Mouse (Mus musculus) lung, adult 2 months (tissue): Measurements from ENCODE around the gene Gm5129. TPM values are rescaled to one million over a fixed set of nuclear protein-coding genes. Genes with fewer than 3 reads are reported as not detected.
"Not testable (repeated sequence)": the region's sequence is repeated elsewhere in the genome, so short reads cannot be mapped to it uniquely, and the experiment has no call there.

Source experiments
- DNase-seq: peaks from one replicate; pipeline ENCODE4 v3.0.0; 2022
- H3K4me1 ChIP-seq: fragments of 200-500 bp; 2 replicates; pipeline ENCODE4 v1.6.1; 2011; ENCODE audit warnings: low read length; ENCODE audit not compliant: control insufficient read depth, insufficient read depth
- H3K4me3 ChIP-seq: fragments of 200-500 bp; replicated peaks from 2 replicates; pipeline ENCODE3; 2011; ENCODE audit warnings: low read depth, mild to moderate bottlenecking, control low read depth, low read length; ENCODE audit errors: extremely low read depth
- CTCF ChIP-seq: fragments of 200-500 bp; IDR thresholded peaks from 2 replicates; pipeline ENCODE4 v1.5.1; 2011; ENCODE audit warnings: mild to moderate bottlenecking, low read length, control low read depth; ENCODE audit not compliant: insufficient read depth
- POLR2A ChIP-seq: fragments of 200-500 bp; IDR thresholded peaks from 2 replicates; pipeline ENCODE4 v1.6.1; 2011; ENCODE audit warnings: low read depth, mild to moderate bottlenecking, control low read depth, low read length, borderline replicate concordance; ENCODE audit errors: extremely low read depth
- WGBS: fragments of 180-500 bp; shearing (Covaris S2); methylation state at CpG from one replicate; pipeline ENCODE4 v1.1.7; 2018; 5-methylcytosine and 5-hydroxymethylcytosine counted together
- polyA plus RNA-seq: library from polyadenylated mRNA; depleted of rRNA; stranded (reverse); fragments of >200 nt; gene quantifications from 2 replicates; pipeline ENCODE4 v1.2.3, GENCODE M21; 2012

Gm5129 gene
- polyA plus RNA-seq, 1 experiment: not detected

DNA sequence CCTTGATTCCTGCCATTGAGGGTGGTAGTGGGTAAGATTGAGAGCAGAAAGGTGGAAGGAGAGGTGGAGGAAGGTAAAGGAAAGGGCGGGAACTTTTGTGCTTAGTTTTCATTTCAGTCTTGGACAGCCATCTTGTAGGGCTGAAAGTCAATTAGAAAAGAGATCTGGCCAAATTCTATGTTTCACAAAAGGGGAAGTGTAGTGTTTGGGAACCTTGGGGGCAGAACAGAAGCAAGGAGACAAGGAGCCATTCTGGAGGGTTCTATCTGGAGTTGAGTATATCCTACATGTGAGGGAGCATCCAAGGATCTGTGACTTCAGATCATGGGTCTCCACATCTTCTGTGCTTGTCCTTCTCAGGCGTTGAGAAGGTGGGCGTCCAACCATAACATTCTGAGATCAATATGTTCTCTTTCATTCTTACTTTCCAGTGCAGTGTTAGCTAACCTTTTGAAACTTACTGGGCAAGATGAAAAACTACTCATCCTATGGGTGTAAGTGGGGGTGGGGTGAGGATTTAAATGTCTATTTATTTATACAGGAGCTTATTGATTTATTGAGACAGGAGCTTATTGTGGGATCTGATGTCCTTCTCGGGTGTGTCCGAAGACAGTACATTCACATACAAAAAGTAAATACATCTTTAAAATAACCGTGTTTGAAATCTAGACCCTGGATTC lies 765 bp downstream of the Gm5129 start:
- Histone ChIP-seq H3K4me1 (peaks cover 8% of the 10 kb centered on the region), H3K4me3 (peak overlapping the region; percentile 95)
- TF ChIP-seq CTCF: no peak
- TF ChIP-seq POLR2A: no peak
- WGBS: 43% methylated on average over 6 of the region's 6 CpGs
- no peak for DNase-seq

DNA sequence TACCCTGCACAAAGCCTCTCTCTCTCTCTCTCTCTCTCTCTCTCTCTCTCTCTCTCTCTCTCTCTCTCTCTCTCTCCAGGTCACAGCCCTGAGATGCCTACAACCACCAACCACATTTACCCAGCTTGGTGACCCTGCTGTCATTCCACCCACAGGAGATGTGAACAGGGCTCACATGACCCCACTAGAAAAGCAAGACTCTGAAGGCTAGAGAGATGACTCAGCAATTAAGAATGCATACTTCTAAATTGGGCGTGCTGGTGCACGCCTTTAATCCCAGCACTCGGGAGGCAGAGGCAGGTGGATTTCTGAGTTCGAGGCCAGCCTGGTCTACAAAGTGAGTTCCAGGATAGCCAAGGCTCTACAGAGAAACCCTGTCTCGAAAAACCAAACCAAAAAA lies 9.7 kb downstream of the Gm5129 start:
- H3K4me3 ChIP-seq, DNase-seq, H3K4me1 ChIP-seq: not testable (repeated sequence)
- WGBS: 74% methylated on average over 5 of the region's 5 CpGs

DNA sequence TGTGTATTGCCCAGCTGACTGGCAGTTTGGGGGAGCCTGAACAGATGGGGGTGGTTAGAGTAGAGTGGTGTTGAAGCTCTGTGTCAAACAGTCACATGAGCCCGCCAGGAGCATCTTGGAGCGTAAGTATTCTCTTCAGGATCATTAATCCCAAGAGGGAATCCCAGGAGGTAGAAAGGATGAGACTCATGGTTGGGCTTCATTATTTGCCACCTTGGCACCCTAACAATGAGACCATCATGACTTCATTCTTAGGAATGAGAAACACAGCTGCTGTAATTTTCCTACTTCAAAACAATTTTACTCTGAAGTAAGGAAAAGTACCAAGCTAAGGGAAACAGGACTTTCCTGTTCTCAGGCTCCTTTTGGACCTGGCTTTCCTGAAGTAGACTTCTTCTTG lies 10.4 kb downstream of the Gm5129 start:
- DNase-seq: no peak
- TF ChIP-seq POLR2A: no peak
- no peak for TF ChIP-seq CTCF
- WGBS: 93% methylated on average over 2 of the region's 2 CpGs
- Histone ChIP-seq H3K4me3 (no peak overlapping the region), H3K4me1 (no peaks in the 10 kb centered on the region)

DNA sequence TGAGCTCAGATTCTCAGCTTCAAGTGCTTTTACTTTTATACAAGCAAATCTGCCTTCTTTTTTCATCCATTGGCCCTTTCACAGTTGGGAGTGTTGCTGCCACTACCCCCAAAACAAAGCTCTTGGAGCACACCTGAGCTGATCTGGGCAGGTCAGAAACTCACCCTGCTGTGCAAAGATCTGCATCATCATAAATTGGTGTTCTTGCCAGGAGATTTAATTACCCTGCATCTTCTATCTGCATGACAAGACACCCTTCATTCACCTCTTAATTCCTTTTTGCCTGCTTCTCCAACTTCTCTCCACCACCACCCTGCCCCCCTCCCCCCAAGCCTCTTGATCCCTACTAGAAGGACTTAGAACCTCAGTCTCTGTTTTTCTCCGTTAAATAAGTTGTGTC lies 14.6 kb downstream of the Gm5129 start:
- DNase-seq: no peak
- Histone ChIP-seq H3K4me1 (no peaks in the 10 kb centered on the region), H3K4me3 (no peak overlapping the region)
- TF ChIP-seq POLR2A: no peak
- 20% methylated on average over 1 of the region's 1 CpGs for WGBS

DNA sequence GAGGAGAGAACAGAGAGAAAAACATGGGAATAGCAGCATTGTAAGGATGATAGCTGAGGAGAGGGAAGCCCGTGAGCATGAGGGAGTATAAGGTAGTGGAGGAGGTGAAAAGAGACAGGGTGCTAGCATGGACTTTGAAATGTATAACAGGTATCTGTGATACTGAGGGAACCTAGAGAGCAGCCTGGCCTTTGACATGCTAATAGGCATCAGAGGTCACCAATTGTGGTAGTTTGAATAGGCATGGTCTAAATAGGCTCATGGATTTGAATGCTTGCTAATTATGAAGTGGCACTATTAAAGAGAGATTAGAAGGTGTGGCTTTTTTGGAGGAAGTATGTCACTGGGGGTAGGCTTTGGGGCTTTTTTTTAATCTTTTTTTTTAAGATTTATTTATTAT lies 22.8 kb downstream of the Gm5129 start:
- Histone ChIP-seq H3K4me1 (no peaks in the 10 kb centered on the region), H3K4me3 (no peak overlapping the region)
- no peak for TF ChIP-seq POLR2A
- TF ChIP-seq CTCF: no peak
- 53% methylated on average over 1 of the region's 1 CpGs for WGBS
- DNase-seq: no peak

DNA sequence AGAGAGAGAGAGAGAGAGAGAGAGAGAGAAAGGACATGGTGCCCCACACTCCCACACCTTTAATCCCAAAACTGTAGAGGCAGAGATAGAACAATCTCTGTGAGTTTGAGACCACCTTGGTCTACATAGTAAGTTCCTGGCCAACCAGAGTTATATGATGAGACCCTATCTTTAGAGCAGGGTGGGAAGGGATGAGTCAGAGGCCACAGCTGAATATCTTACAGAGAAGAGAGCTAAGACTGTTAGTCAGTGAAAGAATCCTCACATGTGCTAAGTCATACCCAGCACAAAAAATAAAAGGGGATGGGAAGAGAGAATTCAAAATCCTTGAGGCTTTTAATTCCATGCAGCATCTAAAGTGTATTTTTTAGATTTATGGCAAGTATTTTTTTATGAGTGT lies 24.1 kb downstream of the Gm5129 start:
- Histone ChIP-seq H3K4me1 (no peaks in the 10 kb centered on the region), H3K4me3 (no peak overlapping the region)
- no peak for TF ChIP-seq CTCF
- TF ChIP-seq POLR2A: no peak
- no peak for DNase-seq

DNA sequence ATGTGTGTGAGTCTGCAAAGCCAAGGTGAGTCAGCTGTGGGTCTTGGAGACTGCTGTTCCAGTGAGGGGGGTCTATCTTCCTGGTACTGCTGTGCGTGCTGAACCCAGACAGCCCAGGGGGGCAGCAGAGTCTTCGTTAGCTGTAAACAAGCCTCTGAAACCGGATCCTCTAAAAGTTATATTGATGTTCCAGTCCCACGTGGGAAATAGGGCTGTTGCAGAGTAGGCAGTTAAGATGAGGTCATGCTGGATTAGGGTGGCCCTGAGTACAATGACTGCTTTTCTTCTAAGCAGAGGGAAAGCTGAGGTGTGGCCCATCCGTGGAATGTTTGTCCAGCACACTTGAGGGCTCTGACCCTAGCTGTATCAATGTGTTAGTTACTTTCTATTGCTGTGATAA lies 27.5 kb downstream of the Gm5129 start:
- WGBS: 15% methylated on average over 5 of the region's 5 CpGs
- no peak for DNase-seq
- TF ChIP-seq POLR2A (no peak), CTCF (no peak)
- Histone ChIP-seq H3K4me3 (no peak overlapping the region), H3K4me1 (no peaks in the 10 kb centered on the region)

DNA sequence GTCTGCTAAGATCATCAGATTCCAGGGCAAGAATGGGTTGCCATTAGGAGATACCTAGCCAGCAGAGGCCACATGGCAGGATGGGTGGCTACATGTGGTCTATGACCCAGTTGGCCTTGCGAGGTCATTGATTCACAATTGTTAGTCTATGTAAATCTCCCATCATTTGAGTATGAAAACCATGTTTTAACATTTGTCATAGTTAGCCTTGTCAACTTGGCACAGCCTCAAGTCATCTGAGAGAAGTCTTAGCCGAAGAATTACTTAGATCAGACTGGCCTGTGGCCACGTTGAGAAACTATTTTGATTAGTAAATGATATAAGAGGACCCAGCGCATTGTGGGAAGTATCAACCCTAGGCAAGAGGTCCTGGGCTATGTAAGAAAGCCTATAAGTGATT lies 28.5 kb downstream of the Gm5129 start:
- TF ChIP-seq CTCF (no peak), POLR2A (no peak)
- 73% methylated on average over 4 of the region's 4 CpGs for WGBS
- Histone ChIP-seq H3K4me1 (no peaks in the 10 kb centered on the region), H3K4me3 (no peak overlapping the region)
- DNase-seq: no peak

DNA sequence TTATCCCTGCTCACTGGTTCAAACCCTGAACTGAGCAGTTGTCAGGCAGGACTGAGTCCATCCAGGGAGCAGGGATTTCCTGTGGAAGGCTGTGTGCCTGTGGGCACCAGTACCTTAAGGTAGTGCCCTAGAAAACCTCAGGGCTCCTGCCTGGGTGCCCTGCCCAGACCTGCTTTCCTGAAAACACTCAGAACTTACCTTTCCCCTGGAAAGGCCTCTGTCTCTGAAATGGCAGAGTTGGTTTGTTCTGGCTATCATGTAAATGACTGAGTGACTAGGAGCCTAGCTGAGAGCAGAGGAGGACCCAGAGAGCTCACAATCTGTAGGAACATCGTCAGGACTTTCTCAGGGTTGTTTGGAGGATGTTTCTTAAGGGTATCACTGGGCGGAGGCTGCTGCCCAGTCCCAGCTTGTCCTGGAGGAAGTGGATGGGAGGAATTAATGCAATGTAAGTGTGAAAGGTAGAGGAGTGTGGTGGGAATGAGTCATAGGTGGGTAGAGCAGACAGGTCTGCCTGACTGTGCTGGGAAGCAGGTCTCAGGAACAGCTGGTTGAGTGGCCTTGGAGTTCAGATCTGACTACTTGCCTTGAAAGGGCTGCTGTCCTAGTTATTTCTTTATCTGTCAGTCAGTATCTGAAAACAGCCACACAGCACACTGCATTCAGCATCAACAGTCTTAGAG lies 36.1 kb downstream of the Gm5129 start:
- H3K4me1 ChIP-seq: no peaks in the 10 kb centered on the region
- no peak for DNase-seq
- no peak for TF ChIP-seq POLR2A
- no peak for TF ChIP-seq CTCF
- 77% methylated on average over 2 of the region's 2 CpGs for WGBS
- H3K4me3 ChIP-seq: no peak overlapping the region

DNA sequence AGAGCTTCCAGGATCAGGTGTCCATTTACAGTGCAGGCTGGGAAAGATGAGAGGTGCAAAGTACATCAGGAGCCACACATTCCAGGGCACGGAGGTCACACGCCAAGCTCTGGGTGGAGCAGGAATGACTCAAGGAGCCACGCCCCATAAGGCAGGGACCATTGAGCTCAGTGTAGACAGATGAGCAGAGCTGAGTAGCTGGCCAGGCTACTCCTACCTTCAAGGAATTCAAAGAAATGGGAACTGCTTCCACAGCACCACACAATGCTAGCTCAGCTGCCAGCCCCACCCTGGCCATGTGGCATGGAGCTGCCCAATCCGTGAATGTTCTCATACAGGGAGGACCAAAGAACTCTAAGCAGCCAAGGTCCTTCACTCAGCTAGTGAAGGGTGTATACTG lies 37.2 kb downstream of the Gm5129 start:
- TF ChIP-seq CTCF (no peak), POLR2A (no peak)
- Histone ChIP-seq H3K4me1 (no peaks in the 10 kb centered on the region), H3K4me3 (no peak overlapping the region)
- 63% methylated on average over 4 of the region's 4 CpGs for WGBS
- DNase-seq: no peak
